Mouse (Mus musculus): ENCODE measurements around the gene Prtg. TPM values are rescaled to one million over a fixed set of nuclear protein-coding genes. Genes with fewer than 3 reads are reported as not detected.

Gene Prtg
- polyA plus RNA-seq, 1 experiment from 2014 or later: 1.1 TPM

- H3K27me3 ChIP-seq: no peaks in the 10 kb centered on the region
- ATAC-seq (ENCODE audit: insufficient number of reproducible peaks, low FRiP score, low TSS enrichment, low read depth): peak; percentile 51
- no peaks in the 10 kb centered on the region for H3K9me3 ChIP-seq (replicated peaks)
- H3K27ac ChIP-seq (replicated peaks): peak overlapping the region; percentile 80
- H3K9ac ChIP-seq: no peak overlapping the region
- H3K4me1 ChIP-seq: peaks cover 29% of the 10 kb centered on the region
- no peak overlapping the region for H3K4me2 ChIP-seq (replicated peaks)
- H3K36me3 ChIP-seq: no peaks in the 10 kb centered on the region
- 41% methylated on average over 6 of the region's 6 CpGs for WGBS
- no peak overlapping the region for H3K4me3 ChIP-seq (replicated peaks)
Observed at GRCm38 (mm10) chr9:72837598-72838160, 31.0 kb downstream of the Prtg start.

GRCm38 (mm10) chr9:72838256-72838655, 31.6 kb downstream of the Prtg start:
- Histone ChIP-seq H3K27me3 (no peaks in the 10 kb centered on the region), H3K4me3 (replicated peaks) (no peak overlapping the region), H3K9ac (no peak overlapping the region), H3K4me2 (replicated peaks) (no peak overlapping the region), H3K4me1 (peaks cover 29% of the 10 kb centered on the region), H3K9me3 (replicated peaks) (no peaks in the 10 kb centered on the region), H3K27ac (replicated peaks) (peak overlapping the region; percentile 80), H3K36me3 (no peaks in the 10 kb centered on the region)
- peak; percentile 49; the same call in 1 of the 2 replicates for ATAC-seq (ENCODE audit: insufficient number of reproducible peaks, low FRiP score, low TSS enrichment, low read depth)
- 47% methylated on average over 3 of the region's 3 CpGs for WGBS

GRCm38 (mm10) chr9:72839346-72839990, 32.8 kb downstream of the Prtg start:
- ATAC-seq (ENCODE audit: insufficient number of reproducible peaks, low FRiP score, low TSS enrichment, low read depth): no peak
- WGBS: 80% methylated on average over 15 of the region's 15 CpGs

GRCm38 (mm10) chr9:72844496-72844895, 37.8 kb downstream of the Prtg start:
- no peak overlapping the region for H3K9ac ChIP-seq
- no peaks in the 10 kb centered on the region for H3K9me3 ChIP-seq (replicated peaks)
- no peak for ATAC-seq (ENCODE audit: insufficient number of reproducible peaks, low FRiP score, low TSS enrichment, low read depth)
- no peak overlapping the region for H3K27ac ChIP-seq (replicated peaks)
- H3K36me3 ChIP-seq: no peaks in the 10 kb centered on the region
- no peak overlapping the region for H3K4me2 ChIP-seq (replicated peaks)
- H3K4me3 ChIP-seq (replicated peaks): no peak overlapping the region
- H3K4me1 ChIP-seq: peaks cover 4% of the 10 kb centered on the region; the same call in 1 of the 2 replicates
- WGBS: 73% methylated on average over 5 of the region's 5 CpGs
- no peaks in the 10 kb centered on the region for H3K27me3 ChIP-seq

More at GRCm38 (mm10) chr9:72839346-72839990, 32.8 kb downstream of the Prtg start:
- Histone ChIP-seq H3K4me2 (replicated peaks) (no peak overlapping the region), H3K36me3 (no peaks in the 10 kb centered on the region), H3K27ac (replicated peaks) (0 out of 2 replicates have a peak overlapping the region, but pooled peaks have one; percentile 17), H3K9me3 (replicated peaks) (no peaks in the 10 kb centered on the region), H3K9ac (no peak overlapping the region), H3K4me1 (peaks cover 22% of the 10 kb centered on the region), H3K27me3 (no peaks in the 10 kb centered on the region), H3K4me3 (replicated peaks) (no peak overlapping the region)

- Histone ChIP-seq H3K27ac (replicated peaks) (no peak overlapping the region), H3K4me3 (replicated peaks) (no peak overlapping the region), H3K27me3 (no peaks in the 10 kb centered on the region), H3K4me2 (replicated peaks) (no peak overlapping the region), H3K36me3 (no peaks in the 10 kb centered on the region), H3K9ac (no peak overlapping the region), H3K4me1 (peaks cover 4% of the 10 kb centered on the region; the same call in 1 of the 2 replicates), H3K9me3 (replicated peaks) (no peaks in the 10 kb centered on the region)
- ATAC-seq (ENCODE audit: insufficient number of reproducible peaks, low FRiP score, low TSS enrichment, low read depth): peak; percentile 54; the same call in 1 of the 2 replicates
- WGBS: 57% methylated on average over 4 of the region's 4 CpGs
Observed at GRCm38 (mm10) chr9:72846160-72846559, 39.5 kb downstream of the Prtg start.

- Histone ChIP-seq H3K27ac (replicated peaks) (no peak overlapping the region), H3K36me3 (no peaks in the 10 kb centered on the region), H3K27me3 (no peaks in the 10 kb centered on the region), H3K4me2 (replicated peaks) (no peak overlapping the region), H3K9me3 (replicated peaks) (no peaks in the 10 kb centered on the region), H3K9ac (no peak overlapping the region), H3K4me1 (peaks cover 10% of the 10 kb centered on the region; the same call in 1 of the 2 replicates), H3K4me3 (replicated peaks) (no peak overlapping the region)
- WGBS: 89% methylated on average over 10 of the region's 10 CpGs
- ATAC-seq (ENCODE audit: insufficient number of reproducible peaks, low FRiP score, low TSS enrichment, low read depth): no peak
Observed at GRCm38 (mm10) chr9:72851541-72851940, 44.9 kb downstream of the Prtg start.

- 81% methylated on average over 5 of the region's 5 CpGs for WGBS
- Histone ChIP-seq H3K4me3 (replicated peaks) (no peak overlapping the region), H3K36me3 (no peaks in the 10 kb centered on the region), H3K9ac (no peak overlapping the region), H3K9me3 (replicated peaks) (no peaks in the 10 kb centered on the region), H3K4me1 (peaks cover 10% of the 10 kb centered on the region; the same call in 1 of the 2 replicates), H3K27ac (replicated peaks) (no peak overlapping the region), H3K27me3 (no peaks in the 10 kb centered on the region), H3K4me2 (replicated peaks) (no peak overlapping the region)
- no peak for ATAC-seq (ENCODE audit: insufficient number of reproducible peaks, low FRiP score, low TSS enrichment, low read depth)
Observed at GRCm38 (mm10) chr9:72851979-72852378, 45.3 kb downstream of the Prtg start.

- WGBS: 59% methylated on average over 13 of the region's 13 CpGs
Observed at GRCm38 (mm10) chr9:72853681-72854190, 47.1 kb downstream of the Prtg start.

GRCm38 (mm10) chr9:72856721-72857120, 50.0 kb downstream of the Prtg start:
- Histone ChIP-seq H3K4me1 (peaks cover 10% of the 10 kb centered on the region; the same call in 1 of the 2 replicates), H3K9me3 (replicated peaks) (no peaks in the 10 kb centered on the region), H3K27ac (replicated peaks) (no peak overlapping the region), H3K27me3 (no peaks in the 10 kb centered on the region), H3K36me3 (0 out of 2 replicates have a peak, but pooled peaks cover 6% of the 10 kb centered on the region), H3K4me3 (replicated peaks) (no peak overlapping the region), H3K4me2 (replicated peaks) (no peak overlapping the region), H3K9ac (no peak overlapping the region)
- 76% methylated on average over 24 of the region's 24 CpGs for WGBS
- no peak for ATAC-seq (ENCODE audit: insufficient number of reproducible peaks, low FRiP score, low TSS enrichment, low read depth)

More at GRCm38 (mm10) chr9:72853681-72854190, 47.1 kb downstream of the Prtg start:
- Histone ChIP-seq H3K9ac (no peak overlapping the region), H3K36me3 (0 out of 2 replicates have a peak, but pooled peaks cover 6% of the 10 kb centered on the region), H3K9me3 (replicated peaks) (no peaks in the 10 kb centered on the region), H3K27ac (replicated peaks) (no peak overlapping the region), H3K4me1 (peaks cover 10% of the 10 kb centered on the region; the same call in 1 of the 2 replicates), H3K4me3 (replicated peaks) (no peak overlapping the region), H3K4me2 (replicated peaks) (no peak overlapping the region), H3K27me3 (no peaks in the 10 kb centered on the region)
- ATAC-seq (ENCODE audit: insufficient number of reproducible peaks, low FRiP score, low TSS enrichment, low read depth): no peak

- Histone ChIP-seq H3K27me3 (no peaks in the 10 kb centered on the region), H3K4me2 (replicated peaks) (no peak overlapping the region), H3K9ac (no peak overlapping the region), H3K27ac (replicated peaks) (no peak overlapping the region), H3K4me1 (peaks cover 5% of the 10 kb centered on the region; the same call in 1 of the 2 replicates), H3K9me3 (replicated peaks) (no peaks in the 10 kb centered on the region), H3K36me3 (0 out of 2 replicates have a peak, but pooled peaks cover 6% of the 10 kb centered on the region), H3K4me3 (replicated peaks) (no peak overlapping the region)
- 74% methylated on average over 5 of the region's 5 CpGs for WGBS
- ATAC-seq (ENCODE audit: insufficient number of reproducible peaks, low FRiP score, low TSS enrichment, low read depth): no peak
Observed at GRCm38 (mm10) chr9:72860764-72861163, 54.1 kb downstream of the Prtg start.

- no peak overlapping the region for H3K27ac ChIP-seq (replicated peaks)
- H3K27me3 ChIP-seq: no peaks in the 10 kb centered on the region
- peaks cover 5% of the 10 kb centered on the region; the same call in 1 of the 2 replicates for H3K4me1 ChIP-seq
- H3K4me3 ChIP-seq (replicated peaks): no peak overlapping the region
- no peaks in the 10 kb centered on the region for H3K9me3 ChIP-seq (replicated peaks)
- no peak overlapping the region for H3K4me2 ChIP-seq (replicated peaks)
- H3K9ac ChIP-seq: no peak overlapping the region
- 73% methylated on average over 10 of the region's 10 CpGs for WGBS
- H3K36me3 ChIP-seq: 0 out of 2 replicates have a peak, but pooled peaks cover 6% of the 10 kb centered on the region
- no peak for ATAC-seq (ENCODE audit: insufficient number of reproducible peaks, low FRiP score, low TSS enrichment, low read depth)
Observed at GRCm38 (mm10) chr9:72861235-72861634, 54.6 kb downstream of the Prtg start.
